Mouse (Mus musculus): ENCODE measurements at regions not wholly inside any gene's neighbourhood (a gene's known extent, or its start where the extent isn't known, plus 50 kb on each side); places are given as distances from the start of the nearest gene placed in this dataset.

DNA sequence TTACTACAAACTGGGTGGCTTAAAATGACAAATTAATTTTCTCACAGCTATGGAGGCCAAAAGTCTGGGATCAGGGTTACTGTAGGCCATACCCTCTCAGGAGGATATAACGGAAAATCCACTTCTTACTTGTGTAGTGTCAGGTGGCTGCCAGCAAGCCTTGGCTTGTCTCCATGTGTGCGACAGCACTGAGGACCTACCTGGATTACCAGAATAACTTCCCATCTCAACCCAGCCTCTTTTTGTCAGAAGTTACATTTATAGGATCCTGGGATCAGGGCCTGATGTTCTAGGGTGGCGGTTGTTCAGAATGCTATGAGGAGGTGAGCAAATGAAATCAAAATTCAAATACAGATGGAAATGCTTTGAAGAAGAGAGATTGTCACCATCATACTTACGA lies 197.1 kb downstream of the Gm13691 start:
- Histone ChIP-seq H3K27me3 (ENCODE audit: control insufficient read depth, insufficient read depth, low read length) (no peaks in the 10 kb centered on the region), H3K27ac (ENCODE audit: low read depth, low read length) (no peak overlapping the region), H3K4me2 (ENCODE audit: low read depth, low read length, severe bottlenecking) (no peak overlapping the region), H3K36me3 (ENCODE audit: control insufficient read depth, insufficient read depth, low read length) (no peaks in the 10 kb centered on the region), H3K4me3 (ENCODE audit: low read depth, low read length) (no peak overlapping the region), H3K4me1 (replicated peaks; ENCODE audit: control insufficient read depth, insufficient read depth, low read length) (no peaks in the 10 kb centered on the region), H3K9me3 (ENCODE audit: control insufficient read depth, low read length) (no peaks in the 10 kb centered on the region), H3K9ac (ENCODE audit: low read length) (no peak overlapping the region)
- 90% methylated on average over 4 of the region's 4 CpGs for WGBS
- no peak for DNase-seq (ENCODE audit: low spot score)
- ATAC-seq (replicated peaks; ENCODE audit: low FRiP score), result no peak

DNA sequence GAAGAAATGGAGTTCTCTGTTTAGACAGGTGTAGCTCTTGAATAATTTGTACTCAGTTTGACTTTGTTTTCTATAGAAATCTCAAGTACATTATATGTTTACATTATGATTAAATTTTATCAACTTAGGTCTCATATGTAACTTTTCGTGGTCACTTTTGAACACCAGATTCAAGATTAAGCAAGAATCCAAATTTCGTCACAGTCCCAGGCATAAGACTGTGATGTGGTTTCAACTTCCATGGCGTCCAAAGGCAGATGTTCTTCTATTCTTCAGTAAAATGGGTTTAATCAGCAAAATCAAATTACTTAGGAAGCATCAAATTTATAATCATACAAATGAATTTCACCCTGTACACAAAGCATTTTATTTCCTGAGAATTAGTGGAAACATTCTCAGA lies 198.9 kb downstream of the Gm13691 start:
- Histone ChIP-seq H3K9ac (ENCODE audit: low read length) (no peak overlapping the region), H3K9me3 (ENCODE audit: control insufficient read depth, low read length) (no peaks in the 10 kb centered on the region), H3K4me2 (ENCODE audit: low read depth, low read length, severe bottlenecking) (no peak overlapping the region), H3K27me3 (ENCODE audit: control insufficient read depth, insufficient read depth, low read length) (no peaks in the 10 kb centered on the region), H3K4me1 (replicated peaks; ENCODE audit: control insufficient read depth, insufficient read depth, low read length) (no peaks in the 10 kb centered on the region), H3K36me3 (ENCODE audit: control insufficient read depth, insufficient read depth, low read length) (no peaks in the 10 kb centered on the region), H3K4me3 (ENCODE audit: low read depth, low read length) (no peak overlapping the region), H3K27ac (ENCODE audit: low read depth, low read length) (no peak overlapping the region)
- WGBS, result 88% methylated on average over 3 of the region's 3 CpGs
- no peak for DNase-seq (ENCODE audit: low spot score)
- no peak for ATAC-seq (replicated peaks; ENCODE audit: low FRiP score)

DNA sequence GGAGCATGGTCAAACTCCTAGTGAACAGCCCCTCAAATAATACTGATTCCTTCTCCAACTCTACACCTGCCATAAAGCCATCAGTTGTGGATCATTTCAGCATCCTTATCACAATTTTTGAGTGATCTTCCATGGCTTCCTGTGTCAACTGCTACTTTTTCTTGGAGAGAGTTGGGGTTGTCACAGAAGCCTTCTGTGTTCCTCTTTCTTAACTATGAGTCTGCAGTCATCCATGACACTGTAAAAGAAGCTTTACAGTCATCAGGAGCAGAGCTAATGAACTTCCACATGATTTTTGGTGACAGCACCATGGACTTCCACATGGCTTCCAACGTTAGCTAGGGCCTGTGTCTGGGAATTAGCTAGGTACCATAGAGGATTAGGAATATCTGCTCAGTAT lies 208.1 kb downstream of the Calcrl start:
- H3K9ac ChIP-seq (ENCODE audit: low read length), result no peak overlapping the region
- ATAC-seq (replicated peaks; ENCODE audit: low FRiP score) (no peak), DNase-seq (ENCODE audit: low spot score) (no peak)
- 85% methylated on average over 1 of the region's 1 CpGs for WGBS
- no peak overlapping the region for H3K27ac ChIP-seq (ENCODE audit: low read depth, low read length)
- no peak overlapping the region for H3K4me3 ChIP-seq (ENCODE audit: low read depth, low read length)
- H3K4me2 ChIP-seq (ENCODE audit: low read depth, low read length, severe bottlenecking), result no peak overlapping the region
- no peaks in the 10 kb centered on the region for H3K4me1 ChIP-seq (replicated peaks; ENCODE audit: control insufficient read depth, insufficient read depth, low read length)
- no peaks in the 10 kb centered on the region for H3K36me3 ChIP-seq (ENCODE audit: control insufficient read depth, insufficient read depth, low read length)
- no peaks in the 10 kb centered on the region for H3K27me3 ChIP-seq (ENCODE audit: control insufficient read depth, insufficient read depth, low read length)
- H3K9me3 ChIP-seq (ENCODE audit: control insufficient read depth, low read length), result no peaks in the 10 kb centered on the region

DNA sequence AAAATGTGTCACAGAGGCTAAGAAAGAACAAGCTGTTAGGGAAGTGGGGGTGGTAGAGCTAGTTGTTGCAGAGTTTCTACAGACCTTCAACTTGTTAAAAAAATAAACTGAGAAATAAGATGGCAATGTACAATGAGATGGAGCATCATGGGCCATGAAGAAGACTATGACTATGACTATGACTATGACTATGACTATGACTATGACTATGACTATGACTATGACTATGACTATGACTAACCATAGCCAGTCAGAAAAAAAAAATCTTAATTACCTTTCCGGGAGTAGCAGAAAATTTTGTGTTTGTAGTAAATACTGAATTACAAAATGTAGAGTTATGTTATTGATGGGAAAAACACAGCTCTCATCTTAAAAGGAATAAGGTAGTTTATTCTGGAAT lies 203.2 kb downstream of the Calcrl start:
- H3K27me3 ChIP-seq (ENCODE audit: control insufficient read depth, insufficient read depth, low read length), result no peaks in the 10 kb centered on the region
- no peaks in the 10 kb centered on the region for H3K9me3 ChIP-seq (ENCODE audit: control insufficient read depth, low read length)
- H3K4me3 ChIP-seq (ENCODE audit: low read depth, low read length), result no peak overlapping the region
- no peaks in the 10 kb centered on the region for H3K4me1 ChIP-seq (replicated peaks; ENCODE audit: control insufficient read depth, insufficient read depth, low read length)
- no peaks in the 10 kb centered on the region for H3K36me3 ChIP-seq (ENCODE audit: control insufficient read depth, insufficient read depth, low read length)
- DNase-seq (ENCODE audit: low spot score) (no peak), ATAC-seq (replicated peaks; ENCODE audit: low FRiP score) (no peak)
- H3K9ac ChIP-seq (ENCODE audit: low read length), result no peak overlapping the region
- no peak overlapping the region for H3K27ac ChIP-seq (ENCODE audit: low read depth, low read length)
- 91% methylated on average over 1 of the region's 1 CpGs for WGBS
- no peak overlapping the region for H3K4me2 ChIP-seq (ENCODE audit: low read depth, low read length, severe bottlenecking)

DNA sequence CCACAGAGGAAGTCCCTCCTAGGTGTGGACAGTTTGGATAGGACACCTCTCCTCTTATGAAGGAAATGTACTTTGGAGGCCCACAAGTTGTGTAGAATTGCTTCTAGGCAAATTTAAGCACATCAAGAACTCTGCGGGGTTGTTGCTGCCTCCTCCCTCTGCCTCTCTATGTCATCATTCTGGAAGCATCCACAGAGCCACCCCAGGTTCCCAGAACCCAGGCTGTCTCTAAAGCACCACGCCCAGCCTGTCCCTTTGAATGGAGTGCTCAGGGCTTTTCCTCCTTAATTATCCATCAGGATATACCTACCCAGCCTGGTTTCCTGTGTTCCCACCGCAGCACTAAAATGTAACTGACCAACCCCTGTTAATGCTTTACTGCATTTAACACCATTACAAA lies 195.4 kb downstream of the Calcrl start:
- ATAC-seq (replicated peaks; ENCODE audit: low FRiP score) (no peak), DNase-seq (ENCODE audit: low spot score) (no peak)
- 80% methylated on average over 3 of the region's 3 CpGs for WGBS
- no peaks in the 10 kb centered on the region for H3K27me3 ChIP-seq (ENCODE audit: control insufficient read depth, insufficient read depth, low read length)
- no peak overlapping the region for H3K4me3 ChIP-seq (ENCODE audit: low read depth, low read length)
- no peak overlapping the region for H3K27ac ChIP-seq (ENCODE audit: low read depth, low read length)
- no peak overlapping the region for H3K4me2 ChIP-seq (ENCODE audit: low read depth, low read length, severe bottlenecking)
- H3K9me3 ChIP-seq (ENCODE audit: control insufficient read depth, low read length), result no peaks in the 10 kb centered on the region
- no peaks in the 10 kb centered on the region for H3K36me3 ChIP-seq (ENCODE audit: control insufficient read depth, insufficient read depth, low read length)
- no peak overlapping the region for H3K9ac ChIP-seq (ENCODE audit: low read length)
- no peaks in the 10 kb centered on the region for H3K4me1 ChIP-seq (replicated peaks; ENCODE audit: control insufficient read depth, insufficient read depth, low read length)

DNA sequence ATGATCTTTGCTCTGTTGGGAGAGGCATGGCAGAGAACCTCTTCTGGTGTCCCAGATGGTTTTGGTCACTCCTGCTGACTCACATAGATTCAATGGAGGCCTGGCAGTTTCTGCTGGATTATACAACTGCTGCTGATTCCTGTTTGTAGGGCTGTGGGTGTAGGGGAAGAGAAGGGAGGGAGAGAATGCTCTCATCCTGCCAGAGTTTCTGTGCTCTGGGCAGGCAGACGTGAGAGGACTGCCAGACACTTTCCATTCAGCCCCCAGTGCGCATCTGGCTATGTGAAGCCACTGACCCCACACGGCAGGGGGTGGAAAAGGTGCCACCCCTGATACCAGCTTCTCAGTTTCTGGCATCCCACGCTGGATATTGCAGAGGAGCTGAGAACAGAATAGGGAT lies 189.6 kb downstream of the Calcrl start:
- H3K9me3 ChIP-seq (ENCODE audit: control insufficient read depth, low read length), result no peaks in the 10 kb centered on the region
- H3K4me1 ChIP-seq (replicated peaks; ENCODE audit: control insufficient read depth, insufficient read depth, low read length), result no peaks in the 10 kb centered on the region
- ATAC-seq (replicated peaks; ENCODE audit: low FRiP score) (no peak), DNase-seq (ENCODE audit: low spot score) (no peak)
- H3K4me2 ChIP-seq (ENCODE audit: low read depth, low read length, severe bottlenecking), result no peak overlapping the region
- 82% methylated on average over 4 of the region's 4 CpGs for WGBS
- no peak overlapping the region for H3K4me3 ChIP-seq (ENCODE audit: low read depth, low read length)
- H3K36me3 ChIP-seq (ENCODE audit: control insufficient read depth, insufficient read depth, low read length), result no peaks in the 10 kb centered on the region
- no peaks in the 10 kb centered on the region for H3K27me3 ChIP-seq (ENCODE audit: control insufficient read depth, insufficient read depth, low read length)
- no peak overlapping the region for H3K27ac ChIP-seq (ENCODE audit: low read depth, low read length)
- H3K9ac ChIP-seq (ENCODE audit: low read length), result no peak overlapping the region

DNA sequence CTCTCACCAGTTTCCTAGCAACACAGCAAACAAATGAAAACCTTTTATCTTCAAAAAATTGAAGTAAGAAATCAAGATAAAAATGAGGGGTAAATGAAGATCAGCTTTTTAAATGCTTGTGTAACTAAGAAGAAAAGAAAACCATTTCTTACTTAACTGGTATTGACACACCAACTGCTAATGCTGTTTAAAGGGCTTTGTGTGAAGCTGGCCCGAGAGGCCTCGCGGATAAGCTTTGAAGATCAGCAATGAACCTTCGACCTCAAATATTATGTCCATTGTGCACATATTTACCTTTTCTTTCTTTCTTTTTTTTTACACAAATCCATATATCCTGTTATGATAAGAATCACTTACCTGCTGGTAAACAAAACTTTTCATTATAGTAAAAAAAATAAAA lies 184.0 kb downstream of the Calcrl start:
- no peak overlapping the region for H3K27ac ChIP-seq (ENCODE audit: low read depth, low read length)
- no peaks in the 10 kb centered on the region for H3K36me3 ChIP-seq (ENCODE audit: control insufficient read depth, insufficient read depth, low read length)
- no peak overlapping the region for H3K9ac ChIP-seq (ENCODE audit: low read length)
- ATAC-seq (replicated peaks; ENCODE audit: low FRiP score) (no peak), DNase-seq (ENCODE audit: low spot score) (no peak)
- H3K4me3 ChIP-seq (ENCODE audit: low read depth, low read length), result no peak overlapping the region
- H3K9me3 ChIP-seq (ENCODE audit: control insufficient read depth, low read length), result no peaks in the 10 kb centered on the region
- no peak overlapping the region for H3K4me2 ChIP-seq (ENCODE audit: low read depth, low read length, severe bottlenecking)
- H3K4me1 ChIP-seq (replicated peaks; ENCODE audit: control insufficient read depth, insufficient read depth, low read length), result no peaks in the 10 kb centered on the region
- no peaks in the 10 kb centered on the region for H3K27me3 ChIP-seq (ENCODE audit: control insufficient read depth, insufficient read depth, low read length)
- WGBS, result 37% methylated on average over 4 of the region's 4 CpGs

DNA sequence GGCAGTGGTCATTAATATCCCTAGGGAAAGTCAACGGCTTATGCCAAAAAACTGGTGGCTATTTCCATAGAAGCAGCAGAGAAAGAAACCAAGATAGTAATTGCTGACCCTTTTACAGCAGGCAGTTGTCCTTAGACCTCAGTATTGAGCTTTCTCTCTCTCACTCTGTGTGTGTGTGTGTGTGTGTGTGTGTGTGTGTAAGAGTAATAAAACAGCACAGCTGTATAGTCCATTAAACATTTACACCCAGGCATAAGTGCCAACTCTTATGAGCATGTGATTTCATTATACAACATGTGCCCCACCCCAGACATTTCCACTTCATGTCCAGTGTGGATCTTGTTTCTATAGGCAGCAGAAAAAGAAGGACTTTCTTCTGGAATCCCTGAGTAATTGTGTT lies 183.2 kb downstream of the Calcrl start:
- Histone ChIP-seq H3K9me3 (ENCODE audit: control insufficient read depth, low read length) (no peaks in the 10 kb centered on the region), H3K9ac (ENCODE audit: low read length) (no peak overlapping the region), H3K4me3 (ENCODE audit: low read depth, low read length) (no peak overlapping the region), H3K4me1 (replicated peaks; ENCODE audit: control insufficient read depth, insufficient read depth, low read length) (no peaks in the 10 kb centered on the region), H3K27me3 (ENCODE audit: control insufficient read depth, insufficient read depth, low read length) (no peaks in the 10 kb centered on the region), H3K4me2 (ENCODE audit: low read depth, low read length, severe bottlenecking) (no peak overlapping the region), H3K27ac (ENCODE audit: low read depth, low read length) (no peak overlapping the region), H3K36me3 (ENCODE audit: control insufficient read depth, insufficient read depth, low read length) (no peaks in the 10 kb centered on the region)
- DNase-seq (ENCODE audit: low spot score), result no peak
- WGBS, result 62% methylated on average over 1 of the region's 1 CpGs
- ATAC-seq (replicated peaks; ENCODE audit: low FRiP score), result no peak

DNA sequence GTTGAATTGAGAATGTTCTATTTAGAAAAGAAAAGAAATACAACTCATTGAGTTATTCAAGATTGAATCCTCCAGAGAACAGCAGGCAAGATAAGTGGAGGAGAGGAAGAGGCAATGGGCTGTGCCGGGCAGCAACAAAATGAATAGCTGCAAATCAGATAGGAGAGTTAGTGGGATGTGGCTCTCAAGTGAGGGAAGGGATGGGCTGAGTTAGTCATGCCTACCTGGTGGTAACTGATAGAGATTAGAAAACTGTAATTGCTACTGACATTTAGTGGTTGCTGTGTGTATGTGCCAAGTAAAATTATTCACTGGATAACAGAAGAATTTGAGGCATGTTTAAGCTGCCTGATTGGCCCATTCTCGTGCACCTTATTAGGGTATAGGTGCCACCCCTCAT lies 179.3 kb downstream of the Calcrl start:
- Histone ChIP-seq H3K36me3 (ENCODE audit: control insufficient read depth, insufficient read depth, low read length) (no peaks in the 10 kb centered on the region), H3K9ac (ENCODE audit: low read length) (no peak overlapping the region), H3K4me2 (ENCODE audit: low read depth, low read length, severe bottlenecking) (no peak overlapping the region), H3K27me3 (ENCODE audit: control insufficient read depth, insufficient read depth, low read length) (no peaks in the 10 kb centered on the region), H3K9me3 (ENCODE audit: control insufficient read depth, low read length) (no peaks in the 10 kb centered on the region), H3K4me1 (replicated peaks; ENCODE audit: control insufficient read depth, insufficient read depth, low read length) (no peaks in the 10 kb centered on the region), H3K27ac (ENCODE audit: low read depth, low read length) (no peak overlapping the region), H3K4me3 (ENCODE audit: low read depth, low read length) (no peak overlapping the region)
- 84% methylated on average over 2 of the region's 2 CpGs for WGBS
- DNase-seq (ENCODE audit: low spot score) (no peak), ATAC-seq (replicated peaks; ENCODE audit: low FRiP score) (no peak)

Data from forebrain, embryonic 11.5 days (tissue).